Mouse (Mus musculus) thymus, postnatal 0 days (tissue): ENCODE data around the gene Eef1g. TPM values are rescaled to one million over a fixed set of nuclear protein-coding genes. Genes with fewer than 3 reads are reported as not detected.
"Not testable (repeated sequence)": the region's sequence is repeated elsewhere in the genome, so short reads cannot be mapped to it uniquely, and the experiment has no call there.

ENCODE experiments used
- DNase-seq: peaks from one replicate; pipeline ENCODE4 v3.0.0-alpha.2; 2015; ENCODE audit warnings: low spot score
- polyA plus RNA-seq: library from polyadenylated mRNA; unstranded; fragments of >200 nt; fragmentation: Nextera tagmentation; extraction: Ambion mirVana; gene quantifications from 2 replicates; pipeline ENCODE4 v1.2.1, GENCODE M21; 2015

Gene Eef1g
- polyA plus RNA-seq, 1 experiment from 2014 or later, result 326 TPM

GRCm38 (mm10) chr19:8984255-8984868, 17.5 kb downstream of the Eef1g start:
- DNase-seq, result peak; percentile 72

GRCm38 (mm10) chr19:8985891-8986290, 19.1 kb downstream of the Eef1g start:
- DNase-seq, result no peak

- no peak for DNase-seq
Observed at GRCm38 (mm10) chr19:8987816-8988215, 21.0 kb downstream of the Eef1g start.

- no peak for DNase-seq
Observed at GRCm38 (mm10) chr19:8988346-8989065, 21.7 kb downstream of the Eef1g start.

- no peak for DNase-seq
Observed at GRCm38 (mm10) chr19:8989066-8989566, 22.3 kb downstream of the Eef1g start, which contains the start of gene Ahnak. Ahnak (plus strand) TSS chr19:8989284.

- DNase-seq, result peak; percentile 51
Observed at GRCm38 (mm10) chr19:8989567-8990431, 23.0 kb downstream of the Eef1g start.

- no peak for DNase-seq
Observed at GRCm38 (mm10) chr19:8990432-8991102, 23.7 kb downstream of the Eef1g start.

GRCm38 (mm10) chr19:8991245-8991870, 24.5 kb downstream of the Eef1g start:
- no peak for DNase-seq

- DNase-seq, result no peak
Observed at GRCm38 (mm10) chr19:8991871-8992735, 25.3 kb downstream of the Eef1g start.

- peak; percentile 87 for DNase-seq
Observed at GRCm38 (mm10) chr19:8992769-8993624, 26.2 kb downstream of the Eef1g start.

- no peak for DNase-seq
Observed at GRCm38 (mm10) chr19:8993625-8993912, 26.7 kb downstream of the Eef1g start.

- no peak for DNase-seq
Observed at GRCm38 (mm10) chr19:8994813-8995607, 28.2 kb downstream of the Eef1g start.

- DNase-seq, result no peak
Observed at GRCm38 (mm10) chr19:8996601-8997000, 29.8 kb downstream of the Eef1g start.

- peak; percentile 90 for DNase-seq
Observed at GRCm38 (mm10) chr19:8997546-8997945, 30.7 kb downstream of the Eef1g start.

GRCm38 (mm10) chr19:8998546-8998945, 31.7 kb downstream of the Eef1g start:
- no peak for DNase-seq

- DNase-seq, result no peak
Observed at GRCm38 (mm10) chr19:8999223-8999622, 32.4 kb downstream of the Eef1g start.

- DNase-seq, result not testable (repeated sequence)
Observed at GRCm38 (mm10) chr19:9006915-9007314, 40.1 kb downstream of the Eef1g start.

- DNase-seq, result no peak
Observed at GRCm38 (mm10) chr19:9019298-9019697, 52.5 kb downstream of the Eef1g start.
